Mouse (Mus musculus): ENCODE results near the gene Bbs9.
A peak's percentile ranks its signal among the peaks of the same experiment; 100 is the strongest.
"Not testable (repeated sequence)": the region's sequence is repeated elsewhere in the genome, so short reads cannot be mapped to it uniquely, and the experiment has no call there.

Gene Bbs9

GRCm38 (mm10) chr9:22475424-22475868 is at the start of gene Bbs9:
Gene Bbs9, plus strand, starts transcription at chr9:22475715.
- DNase-seq (ENCODE audit: low spot score in 2 of 2) = peak; percentile 92 to 93

GRCm38 (mm10) chr9:22428028-22428665 is 47.4 kb upstream of the Bbs9 start:
- no peak for DNase-seq (ENCODE audit: low spot score in 2 of 2)

- DNase-seq (ENCODE audit: low spot score in 2 of 2) = no peak
These were observed 46.7 kb upstream of the Bbs9 start for GRCm38 (mm10) chr9:22428666-22429410.

- no peak for DNase-seq (ENCODE audit: low spot score in 2 of 2)
These were observed 45.8 kb upstream of the Bbs9 start for GRCm38 (mm10) chr9:22429533-22430241.

- no peak for DNase-seq (ENCODE audit: low spot score in 2 of 2)
These were observed 45.1 kb upstream of the Bbs9 start for GRCm38 (mm10) chr9:22430315-22430840.

GRCm38 (mm10) chr9:22433221-22433620 is 42.3 kb upstream of the Bbs9 start:
- DNase-seq (ENCODE audit: low spot score in 2 of 2) = no peak

GRCm38 (mm10) chr9:22434101-22434500 is 41.4 kb upstream of the Bbs9 start:
- DNase-seq (ENCODE audit: low spot score in 2 of 2) = no peak

GRCm38 (mm10) chr9:22438826-22439225 is 36.7 kb upstream of the Bbs9 start:
- DNase-seq (ENCODE audit: low spot score in 2 of 2) = no peak

- DNase-seq (ENCODE audit: low spot score in 2 of 2) = no peak
These were observed 32.4 kb upstream of the Bbs9 start for GRCm38 (mm10) chr9:22443157-22443556.

GRCm38 (mm10) chr9:22445123-22445522 is 30.4 kb upstream of the Bbs9 start:
- DNase-seq (ENCODE audit: low spot score in 2 of 2) = no peak

- no peak for DNase-seq (ENCODE audit: low spot score in 2 of 2)
These were observed 28.3 kb upstream of the Bbs9 start for GRCm38 (mm10) chr9:22447213-22447612.

GRCm38 (mm10) chr9:22448420-22448819 is 27.1 kb upstream of the Bbs9 start:
- DNase-seq (ENCODE audit: low spot score in 2 of 2) = no peak

- DNase-seq (ENCODE audit: low spot score in 2 of 2) = no peak
These were observed 26.3 kb upstream of the Bbs9 start for GRCm38 (mm10) chr9:22449209-22449608.

GRCm38 (mm10) chr9:22452697-22453096 is 22.8 kb upstream of the Bbs9 start:
- DNase-seq (ENCODE audit: low spot score in 2 of 2) = no peak

GRCm38 (mm10) chr9:22453501-22453924 is 22.0 kb upstream of the Bbs9 start:
- no peak for DNase-seq (ENCODE audit: low spot score in 2 of 2)

- DNase-seq (ENCODE audit: low spot score in 2 of 2) = not testable (repeated sequence)
These were observed 21.5 kb upstream of the Bbs9 start, which contains the start of gene Gm17545 for GRCm38 (mm10) chr9:22453990-22454389. Gene Gm17545, plus strand, starts transcription at chr9:22454290.

GRCm38 (mm10) chr9:22455041-22455440 is 20.5 kb upstream of the Bbs9 start:
- no peak for DNase-seq (ENCODE audit: low spot score in 2 of 2)

- DNase-seq (ENCODE audit: low spot score in 2 of 2) = peak in 1 of 2 experiments; percentile 43
These were observed 18.2 kb upstream of the Bbs9 start for GRCm38 (mm10) chr9:22457142-22457835.

GRCm38 (mm10) chr9:22461946-22462345 is 13.6 kb upstream of the Bbs9 start:
- DNase-seq (ENCODE audit: low spot score in 2 of 2) = no peak

- DNase-seq (ENCODE audit: low spot score in 2 of 2) = no peak
These were observed 9.3 kb upstream of the Bbs9 start for GRCm38 (mm10) chr9:22466212-22466611.

- peak; percentile 35 to 55 for DNase-seq (ENCODE audit: low spot score in 2 of 2)
These were observed 7.9 kb upstream of the Bbs9 start for GRCm38 (mm10) chr9:22467371-22468169.
